Mouse (Mus musculus) hindbrain, postnatal 0 days (tissue): ENCODE data around the gene Pla2g2f. TPM values are rescaled to one million over a fixed set of nuclear protein-coding genes. Genes with fewer than 3 reads are reported as not detected.
A peak's percentile ranks its signal among the peaks of the same experiment; 100 is the strongest.

Experiments used
- ATAC-seq: fragments of 200-750 bp; cut with Nextera tagmentation; 2 replicates; pipeline ENCODE4 v1.8.0; 2017; ENCODE audit warnings: mild to moderate bottlenecking, moderate TSS enrichment, moderate library complexity
- DNase-seq: peaks from one replicate; pipeline ENCODE4 v3.0.0-alpha.2; 2015; ENCODE audit warnings: low spot score
- H3K27ac ChIP-seq: fragments of 300-500 bp; sonication (generic); 2 replicates; pipeline ENCODE4 v1.5.1; 2014; ENCODE audit warnings: mild to moderate bottlenecking
- H3K27me3 ChIP-seq: fragments of 300-500 bp; sonication (generic); 2 replicates; pipeline ENCODE4 v1.6.1; 2014; ENCODE audit warnings: low read length, mixed read lengths; ENCODE audit not compliant: insufficient read depth
- H3K36me3 ChIP-seq: fragments of 300-500 bp; sonication (generic); 2 replicates; pipeline ENCODE4 v1.6.1; 2014; ENCODE audit warnings: low read length, mixed read lengths; ENCODE audit not compliant: insufficient read depth
- H3K4me1 ChIP-seq: fragments of 300-500 bp; sonication (generic); 2 replicates; pipeline ENCODE4 v1.6.1; 2014; ENCODE audit warnings: antibody characterized with exemption, low read length, mixed read lengths; ENCODE audit not compliant: insufficient read depth
- H3K4me2 ChIP-seq: fragments of 300-500 bp; sonication (generic); 2 replicates; pipeline ENCODE4 v1.6.1; 2014; ENCODE audit warnings: low read depth, mild to moderate bottlenecking, low read length, moderate library complexity, mixed read lengths
- H3K4me3 ChIP-seq: fragments of 300-500 bp; sonication (generic); 2 replicates; pipeline ENCODE4 v1.5.1; 2014; ENCODE audit warnings: low read length
- H3K9ac ChIP-seq: fragments of 300-500 bp; sonication (generic); replicated peaks from 2 replicates; pipeline ENCODE4 v1.6.1; 2014; ENCODE audit warnings: mild to moderate bottlenecking, low read length, moderate library complexity, mixed read lengths
- H3K9me3 ChIP-seq: fragments of 300-500 bp; sonication (generic); 2 replicates; pipeline ENCODE4 v1.6.1; 2016; ENCODE audit warnings: low read length, mixed read lengths
- CTCF ChIP-seq: IDR thresholded peaks from 2 replicates; pipeline ENCODE4 v1.5.1; 2016; ENCODE audit warnings: antibody characterized with exemption, control low read depth, low read depth
- WGBS: fragments of 180-500 bp; shearing (Covaris S2); extraction: QIAGEN DNeasy Blood & Tissue Kit; methylation state at CpG from one replicate; pipeline ENCODE4 v1.1.7; 2014; 5-methylcytosine and 5-hydroxymethylcytosine counted together
- polyA plus RNA-seq: library from polyadenylated mRNA; unstranded; fragments of >200 nt; fragmentation: Nextera tagmentation; extraction: Ambion mirVana; gene quantifications from 2 replicates; pipeline ENCODE4 v1.2.1, GENCODE M21; 2015
- total RNA-seq: library from RNA; depleted of rRNA; stranded (reverse); fragments of >200 nt; gene quantifications from 2 replicates; pipeline ENCODE4 v1.2.3, GENCODE M21; 2014

Gene Pla2g2f
- total and polyA plus RNA-seq, 2 experiments from 2014 or later = 0.11 TPM; not detected in 1

DNA sequence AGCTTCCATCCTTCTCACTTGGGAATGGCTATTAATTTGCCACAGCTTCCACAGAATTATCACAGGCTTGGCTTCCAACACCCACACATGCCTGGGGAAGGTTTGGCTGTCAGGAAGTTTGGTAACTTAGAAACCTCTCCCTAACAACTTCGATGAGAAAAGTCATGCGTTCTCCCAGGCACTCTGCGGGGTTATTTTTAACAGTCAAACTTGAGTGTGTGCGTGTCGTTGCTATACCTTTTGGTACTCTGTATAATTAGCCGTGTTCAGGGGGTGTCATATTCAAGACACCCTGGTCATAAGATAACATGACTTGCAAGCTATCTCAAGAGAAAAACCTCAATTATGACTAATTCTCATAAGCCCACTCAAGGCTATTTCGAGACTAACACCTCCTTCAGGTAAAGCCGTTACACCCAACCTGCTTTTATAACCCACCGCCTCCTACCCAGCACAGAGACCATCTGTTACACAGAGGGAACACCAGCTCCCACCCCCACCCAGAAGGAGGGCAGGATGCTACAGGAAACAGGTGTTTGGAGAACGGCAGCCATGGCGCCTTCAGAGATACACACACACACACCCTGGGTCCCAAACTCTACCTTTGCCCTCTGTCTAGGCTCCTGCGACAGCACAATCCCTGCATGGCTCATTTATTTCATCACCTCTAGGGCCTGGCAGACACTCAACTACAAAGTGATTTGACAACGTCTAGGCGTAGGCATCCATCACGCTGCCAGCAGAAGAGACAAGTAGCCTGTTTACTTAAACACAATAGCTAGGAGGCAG, 33.7 kb downstream of the Pla2g2f start:
- Histone ChIP-seq H3K4me3 (no peak overlapping the region), H3K36me3 (no peaks in the 10 kb centered on the region), H3K27me3 (no peaks in the 10 kb centered on the region), H3K9me3 (no peaks in the 10 kb centered on the region), H3K27ac (peak overlapping the region; percentile 68), H3K4me1 (peaks cover 24% of the 10 kb centered on the region), H3K9ac (no peak overlapping the region), H3K4me2 (peak overlapping the region; percentile 54; the same call in 1 of the 2 replicates)
- ATAC-seq (no peak), DNase-seq (no peak)
- WGBS = 47% methylated on average over 15 of the region's 15 CpGs
- TF ChIP-seq CTCF = no peak

- no peak for DNase-seq
- H3K4me2 ChIP-seq = no peak overlapping the region
- 70% methylated on average over 5 of the region's 5 CpGs for WGBS
Measured at GRCm38 (mm10) chr4:138719264-138719596, 38.2 kb downstream of the Pla2g2f start.

GRCm38 (mm10) chr4:138718586-138719263, 38.7 kb downstream of the Pla2g2f start:
- H3K27me3 ChIP-seq = no peaks in the 10 kb centered on the region
- no peaks in the 10 kb centered on the region for H3K9me3 ChIP-seq
- TF ChIP-seq CTCF = no peak
- H3K27ac ChIP-seq = no peak overlapping the region
- no peaks in the 10 kb centered on the region; the same call in 1 of the 2 replicates for H3K4me1 ChIP-seq
- H3K9ac ChIP-seq = no peak overlapping the region
- H3K4me3 ChIP-seq = no peak overlapping the region
- H3K4me2 ChIP-seq = no peak overlapping the region
- WGBS = 86% methylated on average over 5 of the region's 5 CpGs
- no peaks in the 10 kb centered on the region for H3K36me3 ChIP-seq
- DNase-seq = no peak
- no peak for ATAC-seq

More at GRCm38 (mm10) chr4:138719264-138719596, 38.2 kb downstream of the Pla2g2f start:
- Histone ChIP-seq H3K27me3 (no peaks in the 10 kb centered on the region), H3K4me3 (no peak overlapping the region), H3K27ac (no peak overlapping the region), H3K4me1 (peaks cover 5% of the 10 kb centered on the region), H3K9me3 (no peaks in the 10 kb centered on the region), H3K9ac (no peak overlapping the region), H3K36me3 (no peaks in the 10 kb centered on the region)
- no peak for TF ChIP-seq CTCF
- ATAC-seq = no peak

DNA sequence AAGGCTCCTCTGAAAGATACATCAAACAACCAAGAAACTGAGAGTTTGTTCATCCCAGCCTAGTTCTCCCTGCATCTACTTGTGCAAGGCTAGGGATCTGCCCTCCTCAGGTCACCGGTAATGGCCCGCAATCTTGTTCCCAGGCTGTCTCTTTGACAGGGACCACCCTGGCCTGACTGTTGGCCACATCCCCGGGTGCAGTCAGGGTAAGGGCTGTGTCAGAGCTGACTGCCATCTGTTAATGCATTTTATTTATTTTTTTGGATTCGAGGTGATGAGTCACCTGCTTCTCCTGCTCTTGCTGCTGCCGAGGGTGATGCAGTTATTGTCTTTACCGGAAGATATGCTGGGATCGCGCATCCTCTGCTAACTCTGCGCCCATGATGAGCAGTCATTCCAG, 40.7 kb downstream of the Pla2g2f start:
- Histone ChIP-seq H3K9ac (no peak overlapping the region), H3K4me3 (no peak overlapping the region), H3K27me3 (no peaks in the 10 kb centered on the region), H3K4me1 (no peaks in the 10 kb centered on the region), H3K9me3 (no peaks in the 10 kb centered on the region), H3K27ac (no peak overlapping the region), H3K36me3 (no peaks in the 10 kb centered on the region), H3K4me2 (no peak overlapping the region)
- ATAC-seq = no peak
- DNase-seq = no peak
- 82% methylated on average over 9 of the region's 9 CpGs for WGBS
- no peak for TF ChIP-seq CTCF

DNA sequence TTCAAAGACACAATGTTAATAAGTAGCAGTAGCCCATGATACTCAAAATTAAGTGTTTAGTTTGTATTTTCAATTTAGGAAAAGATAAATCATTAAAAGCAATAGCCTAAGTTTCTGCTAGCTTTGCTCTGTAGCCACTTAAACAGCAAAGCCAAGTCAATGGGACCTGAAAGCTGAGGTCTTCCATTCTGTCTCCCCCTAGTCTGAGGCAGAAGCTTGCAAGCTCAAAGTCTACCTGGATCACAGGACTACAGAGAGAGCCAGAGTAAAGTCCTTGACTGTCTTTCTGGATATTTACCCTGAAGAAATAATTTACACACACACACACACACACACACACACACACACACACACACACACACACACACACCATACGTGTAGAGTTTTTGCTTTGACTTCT, 43.2 kb downstream of the Pla2g2f start:
- H3K27me3 ChIP-seq = no peaks in the 10 kb centered on the region
- no peak overlapping the region for H3K4me2 ChIP-seq
- no peaks in the 10 kb centered on the region for H3K36me3 ChIP-seq
- 79% methylated on average over 1 of the region's 1 CpGs for whole genome bisulfite sequencing
- no peak overlapping the region for H3K27ac ChIP-seq
- H3K9me3 ChIP-seq = no peaks in the 10 kb centered on the region
- peaks cover 13% of the 10 kb centered on the region for H3K4me1 ChIP-seq
- DNase-seq = no peak
- H3K9ac ChIP-seq = no peak overlapping the region
- no peak for ATAC-seq
- no peak for TF ChIP-seq CTCF
- no peak overlapping the region for H3K4me3 ChIP-seq

GRCm38 (mm10) chr4:138712621-138713020, 44.8 kb downstream of the Pla2g2f start:
- Histone ChIP-seq H3K4me2 (no peak overlapping the region), H3K9ac (no peak overlapping the region), H3K9me3 (no peaks in the 10 kb centered on the region), H3K27me3 (no peaks in the 10 kb centered on the region), H3K4me3 (no peak overlapping the region), H3K27ac (no peak overlapping the region), H3K36me3 (no peaks in the 10 kb centered on the region), H3K4me1 (peaks cover 13% of the 10 kb centered on the region)
- DNase-seq = no peak
- TF ChIP-seq CTCF = no peak
- 77% methylated on average over 8 of the region's 8 CpGs for WGBS
- ATAC-seq = no peak

DNA sequence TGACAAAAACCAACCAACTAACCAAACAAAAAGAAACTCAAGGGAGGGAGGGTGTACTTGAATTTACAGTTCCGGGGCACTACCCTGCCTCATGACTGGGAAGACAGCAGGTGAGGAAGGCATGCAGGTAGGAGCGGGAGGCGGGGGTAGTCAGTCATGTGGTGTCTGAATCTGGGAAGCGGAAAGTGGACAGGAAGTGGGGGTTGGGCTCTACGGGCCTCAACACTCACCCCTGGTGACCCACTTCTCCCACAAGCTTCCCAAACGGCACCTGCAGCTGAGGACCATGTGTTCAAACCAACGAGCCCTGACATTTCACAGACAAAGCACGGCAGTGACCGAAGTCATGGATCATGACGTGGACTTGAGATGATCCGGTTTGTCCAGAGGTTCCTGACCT, 45.3 kb downstream of the Pla2g2f start:
- TF ChIP-seq CTCF = no peak
- H3K4me2 ChIP-seq = no peak overlapping the region
- ATAC-seq = no peak
- no peak overlapping the region for H3K27ac ChIP-seq
- 84% methylated on average over 11 of the region's 11 CpGs for WGBS
- DNase-seq = no peak
- no peaks in the 10 kb centered on the region for H3K36me3 ChIP-seq
- peaks cover 13% of the 10 kb centered on the region for H3K4me1 ChIP-seq
- H3K4me3 ChIP-seq = no peak overlapping the region
- no peaks in the 10 kb centered on the region for H3K9me3 ChIP-seq
- no peaks in the 10 kb centered on the region for H3K27me3 ChIP-seq
- no peak overlapping the region for H3K9ac ChIP-seq
